Mouse (Mus musculus): ENCODE measurements around the gene Prkg1.

DNA sequence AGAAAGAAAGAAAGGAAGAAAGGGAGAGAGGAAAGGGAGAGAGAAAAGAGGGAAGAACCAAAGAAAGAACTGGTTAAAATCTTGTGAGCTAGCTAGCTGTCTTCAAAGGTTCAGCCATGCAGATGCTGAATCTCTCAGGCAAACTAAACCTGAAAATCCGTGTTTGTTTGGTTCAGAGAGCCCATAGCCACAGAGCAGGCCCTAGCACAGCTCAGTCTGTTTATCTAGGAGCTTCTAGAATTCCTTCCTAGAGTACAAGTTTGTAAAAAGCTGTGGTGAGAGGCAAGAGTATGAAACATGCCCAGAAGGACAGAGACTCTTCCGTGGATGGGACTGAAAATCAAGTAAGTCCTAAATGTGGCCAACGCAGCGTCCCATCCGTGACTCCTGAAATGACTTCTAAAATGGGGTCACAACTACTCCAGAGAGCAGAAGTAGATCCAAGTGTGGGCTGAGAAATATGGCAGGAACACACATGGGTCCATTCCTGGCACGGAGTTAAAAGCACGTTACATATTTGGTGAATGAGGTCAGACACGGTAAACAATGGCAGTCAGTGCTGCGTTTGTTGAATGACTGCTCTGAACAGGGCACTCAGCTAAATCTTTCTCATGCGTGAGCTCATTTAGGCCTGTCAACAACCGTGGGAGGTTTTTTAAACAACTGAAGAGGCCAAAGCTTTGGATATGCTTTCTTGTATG, 13.7 kb downstream of the Prkg1 start:
- TF ChIP-seq CTCF (IDR thresholded peaks at IDR 0.05; ENCODE audit: control insufficient read depth, insufficient read depth, insufficient replicate concordance, low read depth, low read length), result no peak
- TF ChIP-seq POLR2A (IDR thresholded peaks at IDR 0.05; ENCODE audit: control insufficient read depth, low read depth, low read length), result no peak
